Mouse (Mus musculus) stomach, embryonic 14.5 days (tissue): ENCODE measurements around the gene Cacul1. TPM values are rescaled to one million over a fixed set of nuclear protein-coding genes. Genes with fewer than 3 reads are reported as not detected.

Experiments
- ATAC-seq: fragments of 200-750 bp; cut with Nextera tagmentation; 2 replicates; pipeline ENCODE4 v1.8.0; 2017; ENCODE audit warnings: low read depth, moderate TSS enrichment; ENCODE audit not compliant: insufficient number of reproducible peaks, insufficient read depth, low FRiP score
- H3K27ac ChIP-seq: fragments of 300-500 bp; sonication (generic); 2 replicates; pipeline ENCODE4 v1.5.1; 2014; ENCODE audit warnings: mild to moderate bottlenecking, low read length, moderate library complexity, mixed read lengths
- H3K27me3 ChIP-seq: fragments of 300-500 bp; sonication (generic); 2 replicates; pipeline ENCODE4 v1.6.1; 2014; ENCODE audit warnings: low read length, control low read depth, mixed read lengths; ENCODE audit not compliant: control insufficient read depth, insufficient read depth
- H3K36me3 ChIP-seq: fragments of 300-500 bp; sonication (generic); 2 replicates; pipeline ENCODE4 v1.6.1; 2014; ENCODE audit warnings: mild to moderate bottlenecking, control low read depth, low read length, moderate library complexity, mixed read lengths; ENCODE audit not compliant: control insufficient read depth, insufficient read depth
- H3K4me1 ChIP-seq: fragments of 300-500 bp; sonication (generic); 2 replicates; pipeline ENCODE4 v1.6.1; 2014; ENCODE audit warnings: low read length, control low read depth, mixed read lengths; ENCODE audit not compliant: control insufficient read depth, insufficient read depth
- H3K4me2 ChIP-seq: fragments of 300-500 bp; sonication (generic); replicated peaks from 2 replicates; pipeline ENCODE4 v1.6.1; 2014; ENCODE audit warnings: low read depth, low read length, control low read depth
- H3K4me3 ChIP-seq: fragments of 300-500 bp; sonication (generic); 2 replicates; pipeline ENCODE4 v1.5.1; 2014; ENCODE audit warnings: low read depth, low read length, control low read depth
- H3K9ac ChIP-seq: fragments of 300-500 bp; sonication (generic); replicated peaks from 2 replicates; pipeline ENCODE4 v1.6.1; 2014; ENCODE audit warnings: low read depth, mild to moderate bottlenecking, control low read depth, low read length, moderate library complexity, mixed read lengths
- H3K9me3 ChIP-seq: fragments of 300-500 bp; sonication (generic); 2 replicates; pipeline ENCODE4 v1.6.1; 2016; ENCODE audit warnings: low read depth, low read length, control low read depth; ENCODE audit not compliant: control insufficient read depth
- WGBS: fragments of 180-500 bp; shearing (Covaris S2); extraction: QIAGEN DNeasy Blood & Tissue Kit; methylation state at CpG from one replicate; pipeline ENCODE4 v1.1.7; 2014; 5-methylcytosine and 5-hydroxymethylcytosine counted together
- polyA plus RNA-seq: library from polyadenylated mRNA; unstranded; fragments of >200 nt; fragmentation: Nextera tagmentation; extraction: Ambion mirVana; gene quantifications from 2 replicates; pipeline ENCODE4 v1.2.1, GENCODE M21; 2014

Gene Cacul1
- polyA plus RNA-seq, 1 experiment from 2014 or later = 26.4 TPM

DNA sequence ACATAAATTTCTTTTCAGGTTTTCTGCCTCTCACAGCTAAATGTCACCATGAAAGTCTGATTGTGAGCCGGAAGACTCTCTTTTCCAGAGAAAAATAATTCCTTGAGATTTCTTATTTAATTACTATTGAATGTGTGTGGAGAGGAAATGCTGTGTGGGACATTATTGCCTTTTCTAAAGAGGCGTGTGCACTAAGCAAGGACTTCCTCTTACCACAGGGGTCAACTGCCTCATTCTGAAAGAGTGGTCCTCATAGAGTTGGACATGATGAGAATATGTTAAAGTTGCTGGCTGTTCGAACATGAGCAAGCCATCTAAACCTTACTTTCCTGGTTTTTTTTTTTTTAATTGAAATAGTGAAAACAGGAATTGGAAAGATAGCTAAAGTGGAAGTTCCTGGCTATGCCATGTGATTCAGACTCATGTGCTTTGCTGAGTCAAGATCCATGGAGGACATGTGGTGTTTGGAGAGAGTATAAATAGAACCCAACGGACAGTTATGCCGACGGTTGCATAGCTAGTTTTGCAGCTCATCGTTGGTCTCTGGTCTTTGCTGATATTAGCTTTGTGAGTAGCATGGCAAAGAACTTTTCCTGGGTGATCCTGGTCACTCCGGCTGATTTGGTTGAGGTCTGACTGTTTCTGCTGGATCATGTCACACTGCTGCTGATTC, 17.3 kb upstream of the Cacul1 start:
- Histone ChIP-seq H3K27me3 (no peaks in the 10 kb centered on the region), H3K36me3 (no peaks in the 10 kb centered on the region), H3K9me3 (no peaks in the 10 kb centered on the region), H3K4me2 (no peak overlapping the region), H3K4me1 (no peaks in the 10 kb centered on the region), H3K9ac (no peak overlapping the region), H3K4me3 (no peak overlapping the region), H3K27ac (no peak overlapping the region)
- no peak for ATAC-seq
- 88% methylated on average over 8 of the region's 8 CpGs for WGBS

DNA sequence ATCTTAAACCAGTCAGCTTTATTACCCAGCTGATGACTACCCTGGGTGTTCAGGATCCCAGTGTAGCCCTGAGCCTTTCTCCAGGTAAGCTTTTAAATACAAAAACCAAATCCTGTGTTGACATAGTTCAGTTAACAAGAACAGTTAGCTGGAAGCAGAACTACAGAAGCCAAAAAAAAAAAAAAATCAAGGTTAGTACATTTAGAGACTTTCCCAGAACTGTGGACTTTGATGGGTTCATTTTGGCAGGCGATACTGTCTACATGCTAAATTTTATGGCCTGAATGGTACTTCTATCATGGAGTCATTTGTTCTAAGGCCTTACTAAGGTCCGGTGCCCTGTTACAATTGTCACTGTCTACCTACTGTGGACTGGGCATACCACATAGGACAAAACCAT, 8.8 kb upstream of the Cacul1 start:
- H3K4me3 ChIP-seq = no peak overlapping the region
- 89% methylated on average over 2 of the region's 2 CpGs for WGBS
- no peaks in the 10 kb centered on the region for H3K9me3 ChIP-seq
- H3K9ac ChIP-seq = no peak overlapping the region
- no peaks in the 10 kb centered on the region for H3K4me1 ChIP-seq
- H3K27me3 ChIP-seq = no peaks in the 10 kb centered on the region
- H3K36me3 ChIP-seq = no peaks in the 10 kb centered on the region
- H3K27ac ChIP-seq = no peak overlapping the region
- no peak for ATAC-seq
- H3K4me2 ChIP-seq = no peak overlapping the region

- Histone ChIP-seq H3K4me1 (no peaks in the 10 kb centered on the region), H3K36me3 (no peaks in the 10 kb centered on the region), H3K9me3 (no peaks in the 10 kb centered on the region), H3K4me3 (no peak overlapping the region), H3K27ac (no peak overlapping the region), H3K9ac (no peak overlapping the region), H3K27me3 (no peaks in the 10 kb centered on the region), H3K4me2 (no peak overlapping the region)
- ATAC-seq = no peak
- WGBS = 72% methylated on average over 5 of the region's 5 CpGs
These were observed 5.8 kb upstream of the Cacul1 start for GRCm38 (mm10) chr19:60586652-60587051.

GRCm38 (mm10) chr19:60583201-60583600, 2.4 kb upstream of the Cacul1 start:
- ATAC-seq = no peak
- 89% methylated on average over 2 of the region's 2 CpGs for WGBS
- Histone ChIP-seq H3K9ac (no peak overlapping the region), H3K4me1 (peaks cover 4% of the 10 kb centered on the region; the same call in 1 of the 2 replicates), H3K36me3 (no peaks in the 10 kb centered on the region), H3K9me3 (no peaks in the 10 kb centered on the region), H3K4me2 (no peak overlapping the region), H3K27me3 (no peaks in the 10 kb centered on the region), H3K4me3 (no peak overlapping the region), H3K27ac (no peak overlapping the region)

GRCm38 (mm10) chr19:60581377-60582290, 809 bp upstream of the Cacul1 start:
- Histone ChIP-seq H3K4me3 (peak overlapping the region; percentile 97), H3K36me3 (no peaks in the 10 kb centered on the region), H3K4me1 (peaks cover 8% of the 10 kb centered on the region; the same call in 1 of the 2 replicates), H3K9ac (peak overlapping the region; percentile 40; the same call in 1 of the 2 replicates), H3K27me3 (no peaks in the 10 kb centered on the region), H3K4me2 (peak overlapping the region; percentile 69), H3K9me3 (no peaks in the 10 kb centered on the region), H3K27ac (peak overlapping the region; percentile 85; the same call in 1 of the 2 replicates)
- 35% methylated on average over 4 of the region's 4 CpGs for WGBS
- ATAC-seq = peak; percentile 10; the same call in 1 of the 2 replicates

DNA sequence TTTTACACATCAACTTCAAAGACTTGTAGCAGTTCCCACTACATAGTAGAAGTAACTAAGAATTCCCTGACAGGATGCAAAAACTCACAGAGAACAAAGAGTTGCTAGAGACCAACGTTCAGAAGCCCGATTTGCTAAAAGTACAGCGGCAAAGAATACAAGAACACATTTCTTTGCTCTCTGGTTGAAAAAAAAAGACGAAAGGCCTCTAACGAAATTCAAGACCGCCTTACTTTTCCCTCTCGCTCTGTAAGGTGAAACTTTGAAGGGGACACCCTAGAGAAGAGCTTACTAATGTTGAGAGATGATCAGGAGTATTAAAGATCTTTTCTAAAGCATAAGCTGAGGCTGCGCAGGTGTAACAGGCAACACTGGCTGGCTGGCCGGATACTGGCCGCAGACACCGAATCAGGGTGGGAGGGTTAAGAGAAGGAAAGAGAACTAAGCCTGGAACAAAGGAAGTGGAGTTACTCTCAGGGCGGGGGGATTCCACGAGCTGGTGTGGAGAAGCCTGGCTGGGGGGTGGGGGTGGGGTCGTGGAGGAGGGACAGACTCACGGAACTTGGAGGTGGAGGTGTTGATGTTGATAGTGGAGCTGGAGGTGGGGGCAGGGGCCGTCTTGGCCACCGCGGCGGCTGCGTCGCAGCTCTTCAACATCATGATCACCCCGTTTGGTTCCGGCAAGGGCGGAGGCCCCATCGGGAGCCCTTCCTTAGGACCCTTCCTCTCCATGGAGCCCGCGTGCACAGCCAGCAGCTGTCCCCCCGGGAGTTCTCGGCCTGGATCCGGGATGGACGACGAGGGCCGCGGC, 849 bp downstream of the Cacul1 start:
- Histone ChIP-seq H3K9me3 (no peaks in the 10 kb centered on the region), H3K4me1 (peaks cover 8% of the 10 kb centered on the region; the same call in 1 of the 2 replicates), H3K4me3 (peak overlapping the region; percentile 97), H3K36me3 (no peaks in the 10 kb centered on the region), H3K27ac (peak overlapping the region; percentile 94), H3K27me3 (no peaks in the 10 kb centered on the region), H3K9ac (peak overlapping the region; percentile 94), H3K4me2 (peak overlapping the region; percentile 54)
- WGBS = 1% methylated on average over 25 of the region's 34 CpGs
- peak; percentile 60 for ATAC-seq

DNA sequence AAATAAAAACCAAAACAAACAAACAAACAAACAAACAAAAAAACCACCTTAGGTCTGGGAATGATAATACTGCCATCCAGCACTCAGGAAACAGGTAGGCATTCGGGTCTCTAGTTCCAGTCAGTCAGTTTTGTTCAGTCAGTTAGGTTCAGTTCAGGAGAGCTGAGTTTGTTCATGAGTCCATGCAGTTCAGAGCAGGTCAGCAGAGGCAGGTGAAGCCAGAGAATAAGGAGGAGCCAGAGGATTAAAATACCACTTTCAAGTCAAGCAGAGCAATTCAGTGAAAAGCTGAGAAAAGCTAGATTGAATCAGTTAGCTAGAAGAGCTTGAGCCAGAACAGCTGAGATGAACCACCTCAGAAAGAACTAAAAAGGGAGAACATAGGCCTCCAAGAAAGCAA, 4.1 kb downstream of the Cacul1 start:
- H3K4me2 ChIP-seq = no peak overlapping the region
- H3K9ac ChIP-seq = no peak overlapping the region
- no peak overlapping the region for H3K4me3 ChIP-seq
- peaks cover 8% of the 10 kb centered on the region; the same call in 1 of the 2 replicates for H3K4me1 ChIP-seq
- WGBS = 82% methylated on average over 1 of the region's 1 CpGs
- H3K27me3 ChIP-seq = no peaks in the 10 kb centered on the region
- no peaks in the 10 kb centered on the region for H3K9me3 ChIP-seq
- no peak overlapping the region for H3K27ac ChIP-seq
- H3K36me3 ChIP-seq = peaks cover 3% of the 10 kb centered on the region; the same call in 1 of the 2 replicates
- ATAC-seq = no peak

- Histone ChIP-seq H3K27ac (no peak overlapping the region), H3K27me3 (no peaks in the 10 kb centered on the region), H3K9ac (no peak overlapping the region), H3K9me3 (no peaks in the 10 kb centered on the region), H3K4me2 (no peak overlapping the region), H3K4me3 (no peak overlapping the region), H3K36me3 (peaks cover 4% of the 10 kb centered on the region; the same call in 1 of the 2 replicates), H3K4me1 (no peaks in the 10 kb centered on the region)
- ATAC-seq = no peak
These were observed 20.3 kb downstream of the Cacul1 start for GRCm38 (mm10) chr19:60560497-60560896.
